Mouse (Mus musculus) induced T-regulatory cell, adult 2 months (primary cell): ENCODE data around the gene Rpl32.

Experiments used
- DNase-seq: peaks from one replicate; pipeline ENCODE4 v3.0.0-alpha.2; 2012; ENCODE audit warnings: low read depth

The Rpl32 gene

GRCm38 (mm10) chr6:115808488-115809231 lies at the start of gene Rpl32:
Gene Rpl32, minus strand, starts transcription at chr6:115808747.
- peak; percentile 97 for DNase-seq

DNA sequence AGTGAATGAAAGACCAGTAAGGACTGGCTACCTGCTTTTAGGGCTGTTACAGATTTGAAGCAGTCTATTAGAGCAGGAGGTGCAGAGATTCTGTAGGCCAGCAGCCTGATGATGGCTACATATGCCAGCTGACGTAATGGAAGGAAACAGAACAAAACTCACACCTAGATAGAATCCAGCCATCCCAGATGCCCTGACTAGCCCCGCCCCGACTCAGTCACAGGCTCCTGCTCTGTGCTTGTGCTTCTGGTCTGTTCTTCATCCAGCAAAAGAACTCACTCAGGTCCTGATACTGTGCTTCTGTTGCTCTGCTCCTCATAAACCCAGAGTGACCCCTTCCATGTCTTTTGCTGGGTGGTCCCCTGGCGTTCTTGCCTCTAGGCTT lies 47.8 kb upstream of the Rpl32 start:
- no peak for DNase-seq

DNA sequence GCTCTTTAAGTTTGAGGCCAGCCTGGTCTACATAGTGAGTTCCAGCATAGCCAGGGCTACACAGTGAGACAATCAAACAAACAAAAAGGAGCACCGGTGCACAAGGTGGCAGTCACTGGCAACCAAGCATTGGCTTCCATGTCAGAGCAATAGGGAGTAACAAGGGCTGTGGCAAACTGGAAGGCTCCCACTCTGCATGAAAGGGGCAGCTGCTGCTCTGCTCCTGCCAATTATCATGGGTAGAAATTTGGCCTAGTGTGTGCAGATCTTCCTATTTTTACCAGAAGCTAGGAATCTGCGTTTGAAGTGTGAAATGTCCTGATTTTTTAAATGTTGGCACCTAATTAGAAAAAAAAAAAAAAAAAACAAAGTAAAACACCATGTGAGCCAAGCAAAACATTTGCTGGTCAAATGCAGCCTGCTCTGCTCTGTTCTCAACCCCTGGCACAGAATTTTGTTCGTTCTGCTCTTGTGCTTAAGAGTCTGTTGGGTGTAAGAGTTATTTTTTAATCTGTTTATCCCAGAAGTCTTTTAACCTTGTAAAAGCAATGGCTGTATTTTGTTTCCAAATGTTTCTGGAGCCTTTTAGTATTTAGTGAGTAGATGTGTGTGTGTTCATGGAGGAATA lies 47.3 kb upstream of the Rpl32 start:
- no peak for DNase-seq

GRCm38 (mm10) chr6:115854432-115854831 lies 45.9 kb upstream of the Rpl32 start:
- DNase-seq: peak; percentile 71

- no peak for DNase-seq
These were observed 45.4 kb upstream of the Rpl32 start for GRCm38 (mm10) chr6:115853985-115854384.

GRCm38 (mm10) chr6:115853091-115853813 lies 44.7 kb upstream of the Rpl32 start, which contains the start of the genes Mbd4 and Ift122:
Gene Mbd4, minus strand, starts transcription at chr6:115853371.
Gene Ift122, plus strand, starts transcription at chr6:115853470.
- DNase-seq: peak; percentile 100

- DNase-seq: no peak
These were observed 44.0 kb upstream of the Rpl32 start for GRCm38 (mm10) chr6:115852446-115853090.

DNA sequence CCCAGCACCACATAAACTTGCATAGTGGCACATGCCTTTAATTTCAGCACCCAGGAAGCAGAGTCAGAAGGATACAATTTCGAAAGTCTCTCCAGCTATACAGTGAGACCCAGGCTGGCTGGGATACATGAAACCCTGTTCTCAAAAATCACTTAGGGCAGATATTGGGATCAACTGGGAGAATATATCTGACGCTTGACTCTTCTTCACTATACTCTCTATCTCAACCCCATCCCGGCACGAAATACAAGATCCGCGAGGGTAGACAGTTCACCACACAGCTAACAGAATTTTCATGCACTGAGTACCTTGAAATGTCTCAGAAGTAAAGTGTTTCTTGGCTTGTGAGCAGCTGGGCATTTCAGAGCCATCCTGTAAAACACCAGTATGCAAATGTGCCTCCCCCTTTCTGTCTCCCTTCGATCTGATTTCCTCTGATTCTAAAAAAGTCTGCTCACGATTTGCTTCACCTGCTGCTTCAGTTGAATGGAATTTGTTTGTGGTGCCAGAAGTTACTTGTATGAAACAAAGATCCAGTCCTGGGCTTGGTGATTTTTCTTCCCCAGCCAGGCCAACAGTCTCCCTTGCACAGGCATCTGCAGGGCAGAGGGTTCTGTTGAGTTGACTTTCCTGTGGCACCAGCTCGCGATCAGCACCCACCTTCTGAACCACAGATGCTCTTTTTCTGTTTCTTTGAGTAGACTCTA lies 40.2 kb upstream of the Rpl32 start:
- no peak for DNase-seq

DNA sequence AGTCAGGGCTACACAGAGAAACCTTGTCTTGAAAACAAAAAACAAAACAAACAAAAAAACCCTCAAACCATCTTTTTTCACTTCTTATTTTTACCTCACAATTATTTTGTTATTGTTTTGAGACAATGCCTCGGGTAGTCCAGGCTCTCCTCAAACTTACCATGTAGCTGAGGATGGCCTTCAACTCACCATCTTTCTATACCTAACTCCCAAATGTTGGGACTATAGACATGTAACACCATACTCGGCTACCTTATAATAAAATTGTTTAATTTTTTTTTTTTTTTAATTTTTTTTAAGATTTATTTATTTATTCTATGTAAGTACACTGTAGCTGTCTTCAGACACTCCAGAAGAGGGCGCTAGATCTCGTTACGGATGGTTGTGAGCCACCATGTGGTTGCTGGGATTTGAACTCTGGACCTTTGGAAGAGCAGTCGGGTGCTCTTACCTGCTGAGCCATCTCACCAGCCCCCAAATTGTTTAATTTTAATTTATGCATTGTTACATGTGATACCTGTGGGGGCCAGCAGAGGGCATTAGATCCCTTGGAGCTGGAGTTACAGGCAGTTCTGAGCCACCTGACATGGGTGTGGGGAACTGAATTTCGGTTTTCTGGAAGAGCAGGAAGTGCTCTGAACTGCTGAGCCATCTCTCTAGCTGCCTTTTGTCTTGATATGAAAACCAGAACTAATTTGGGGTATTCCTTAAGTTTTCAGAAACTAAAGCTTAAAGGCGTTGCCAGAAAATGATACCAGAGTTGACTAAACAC lies 38.3 kb upstream of the Rpl32 start:
- DNase-seq: peak; percentile 86

GRCm38 (mm10) chr6:115845006-115845405 lies 36.5 kb upstream of the Rpl32 start:
- no peak for DNase-seq

- DNase-seq: peak; percentile 25
These were observed 30.2 kb upstream of the Rpl32 start for GRCm38 (mm10) chr6:115838745-115839144.

- DNase-seq: peak; percentile 84
These were observed 29.6 kb upstream of the Rpl32 start, which contains the start of gene Efcab12 for GRCm38 (mm10) chr6:115838161-115838597. Gene Efcab12, minus strand, starts transcription at chr6:115838412.

DNA sequence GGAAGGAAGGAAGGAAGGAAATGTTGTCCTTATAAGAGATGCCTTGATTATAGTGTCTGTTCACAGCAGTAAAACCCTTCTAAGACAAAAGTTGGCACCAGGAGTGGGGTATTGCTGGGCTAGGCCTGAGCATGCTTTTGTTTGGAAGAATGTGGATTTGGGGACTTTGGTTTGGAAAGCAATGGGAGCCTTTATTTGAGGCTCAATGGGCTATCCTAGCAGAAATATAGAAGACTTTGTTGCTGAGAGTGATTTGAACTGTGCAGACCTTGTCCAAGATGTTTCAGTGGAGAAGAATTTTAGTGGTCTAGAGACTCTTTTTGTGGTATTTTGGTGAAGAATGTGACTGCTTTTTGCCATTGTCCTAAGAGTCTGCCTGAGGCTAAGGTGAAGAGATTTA lies 25.3 kb upstream of the Rpl32 start:
- DNase-seq: no peak

GRCm38 (mm10) chr6:115832152-115832850 lies 23.8 kb upstream of the Rpl32 start:
- no peak for DNase-seq

DNA sequence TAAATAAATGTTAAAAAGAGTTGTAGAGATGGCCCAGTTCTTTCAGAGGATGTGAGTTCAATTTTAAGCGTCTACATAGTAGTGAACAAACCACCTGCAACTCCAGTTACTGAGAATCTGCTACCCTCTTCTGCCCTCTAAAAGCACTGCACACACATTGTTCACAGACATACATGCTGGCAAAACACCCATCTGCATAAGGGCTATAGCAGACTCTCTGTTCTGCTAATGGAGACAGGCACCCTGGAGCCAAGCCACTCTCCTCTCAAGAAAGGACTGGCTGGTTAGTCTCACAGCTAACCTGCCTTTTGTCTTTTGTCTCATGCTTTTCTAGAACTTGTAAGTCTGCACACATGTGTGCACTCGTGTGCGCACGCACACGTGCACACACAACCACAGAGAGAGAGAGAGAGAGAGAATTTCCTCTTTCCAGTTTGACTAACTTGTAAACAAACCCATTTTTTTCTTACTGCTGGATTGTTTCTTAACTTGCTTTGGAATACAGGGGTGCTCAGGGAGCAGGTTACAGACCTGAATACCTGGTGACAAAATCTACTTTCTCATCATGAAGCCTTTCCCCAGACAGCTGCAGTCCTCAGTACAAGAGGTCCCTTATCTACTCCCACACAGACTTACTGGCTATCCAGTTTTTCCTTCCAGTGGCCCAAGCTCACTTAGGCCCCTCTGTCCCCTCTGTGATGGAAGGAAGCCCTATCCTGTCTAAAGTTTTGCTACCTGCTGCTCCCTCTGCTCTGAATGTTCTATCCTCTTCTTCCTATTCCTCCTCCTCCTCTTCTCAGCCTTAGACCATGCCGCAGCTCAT lies 22.4 kb upstream of the Rpl32 start:
- no peak for DNase-seq

- peak; percentile 94 for DNase-seq
These were observed 15.4 kb upstream of the Rpl32 start for GRCm38 (mm10) chr6:115823850-115824464.

GRCm38 (mm10) chr6:115821216-115821993 lies 12.9 kb upstream of the Rpl32 start:
- DNase-seq: no peak

DNA sequence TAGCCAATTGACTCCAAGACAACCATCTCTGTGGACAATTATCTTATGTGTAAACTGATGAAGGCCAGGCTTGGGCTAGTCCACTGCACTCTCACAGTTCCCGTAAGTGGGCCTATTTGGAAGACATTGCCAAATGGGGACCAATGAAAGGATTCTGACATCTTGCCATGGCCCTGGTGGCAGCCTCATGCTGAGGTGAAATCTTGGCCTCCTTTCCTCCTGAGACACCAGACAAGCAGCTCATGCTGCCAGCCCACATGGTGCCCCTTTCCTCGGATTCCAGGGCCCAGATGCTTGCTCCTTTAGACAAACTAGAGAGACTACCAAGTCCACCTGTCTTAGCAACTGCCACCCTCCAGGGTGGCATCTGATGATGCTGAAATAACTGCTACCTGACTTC lies 9.6 kb upstream of the Rpl32 start:
- no peak for DNase-seq
